Mouse (Mus musculus) limb, embryonic 12.5 days (tissue): ENCODE measurements at regions not wholly inside any gene's neighbourhood (a gene's known extent, or its start where the extent isn't known, plus 50 kb on each side); places are given as distances from the start of the nearest gene placed in this dataset.
A peak's percentile ranks its signal among the peaks of the same experiment; 100 is the strongest.

Experiments used
- ATAC-seq: fragments of 200-750 bp; cut with Nextera tagmentation; 2 replicates; pipeline ENCODE4 v1.8.0; 2017; ENCODE audit warnings: low read depth, moderate TSS enrichment; ENCODE audit not compliant: insufficient number of reproducible peaks, insufficient read depth, low FRiP score, low TSS enrichment
- H3K27ac ChIP-seq: fragments of 300-500 bp; sonication (generic); 2 replicates; pipeline ENCODE4 v1.5.1; 2016; ENCODE audit warnings: mild to moderate bottlenecking, moderate library complexity
- H3K27me3 ChIP-seq: fragments of 300-500 bp; sonication (generic); 2 replicates; pipeline ENCODE4 v1.6.1; 2016; ENCODE audit warnings: mild to moderate bottlenecking, moderate library complexity
- H3K36me3 ChIP-seq: fragments of 300-500 bp; sonication (generic); 2 replicates; pipeline ENCODE4 v1.6.1; 2016; ENCODE audit warnings: mild to moderate bottlenecking, moderate library complexity
- H3K4me1 ChIP-seq: fragments of 300-500 bp; sonication (generic); replicated peaks from 2 replicates; pipeline ENCODE4 v1.6.1; 2016
- H3K4me2 ChIP-seq: fragments of 300-500 bp; sonication (generic); 2 replicates; pipeline ENCODE4 v1.6.1; 2016; ENCODE audit warnings: mild to moderate bottlenecking, moderate library complexity
- H3K4me3 ChIP-seq: fragments of 300-500 bp; sonication (generic); replicated peaks from 2 replicates; pipeline ENCODE4 v1.5.1; 2016; ENCODE audit warnings: mild to moderate bottlenecking
- H3K9ac ChIP-seq: fragments of 300-500 bp; sonication (generic); replicated peaks from 2 replicates; pipeline ENCODE4 v1.6.1; 2016; ENCODE audit warnings: mild to moderate bottlenecking, moderate library complexity
- H3K9me3 ChIP-seq: fragments of 300-500 bp; sonication (generic); 2 replicates; pipeline ENCODE4 v1.6.1; 2016; ENCODE audit warnings: mild to moderate bottlenecking, moderate library complexity
- WGBS: fragments of 180-500 bp; shearing (Covaris S2); methylation state at CpG from one replicate; pipeline ENCODE4 v1.1.7; 2016; 5-methylcytosine and 5-hydroxymethylcytosine counted together

DNA sequence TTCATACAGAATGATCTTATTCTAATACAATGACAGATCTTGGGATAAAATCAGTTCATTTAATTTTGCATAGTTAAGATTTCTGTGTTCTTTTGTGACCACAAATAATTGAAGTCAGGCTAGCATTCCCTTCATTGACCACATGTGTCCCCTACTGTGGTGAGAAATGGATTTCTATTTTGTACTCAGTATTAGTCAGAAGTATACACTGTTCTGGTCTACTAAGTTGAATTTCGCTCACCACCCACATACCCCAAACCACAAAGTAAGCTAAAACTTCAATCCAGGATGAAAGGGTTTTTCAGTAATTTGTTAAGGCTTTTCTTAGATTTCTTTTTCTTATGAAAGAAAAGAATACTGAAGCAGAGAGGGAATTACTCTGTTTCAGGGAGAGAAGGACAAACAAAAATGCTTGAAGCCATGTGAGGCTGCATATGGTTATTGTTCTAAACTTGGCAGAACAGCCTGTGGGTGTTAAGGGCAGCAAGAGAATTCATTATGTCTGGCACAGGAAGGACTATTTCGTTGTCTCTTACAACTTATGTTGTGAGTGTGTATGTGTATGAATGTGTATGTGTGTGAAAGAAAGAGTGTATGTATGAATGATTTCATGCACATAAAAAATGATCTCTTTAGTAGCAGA lies 928.3 kb downstream of the Robo2 start:
- no peaks in the 10 kb centered on the region for H3K4me1 ChIP-seq
- no peak overlapping the region for H3K4me2 ChIP-seq
- H3K9ac ChIP-seq, result no peak overlapping the region
- 85% methylated on average over 2 of the region's 2 CpGs for WGBS
- H3K27me3 ChIP-seq, result no peaks in the 10 kb centered on the region
- ATAC-seq, result no peak
- H3K27ac ChIP-seq, result no peak overlapping the region
- no peaks in the 10 kb centered on the region for H3K36me3 ChIP-seq
- no peak overlapping the region for H3K4me3 ChIP-seq
- no peaks in the 10 kb centered on the region for H3K9me3 ChIP-seq

DNA sequence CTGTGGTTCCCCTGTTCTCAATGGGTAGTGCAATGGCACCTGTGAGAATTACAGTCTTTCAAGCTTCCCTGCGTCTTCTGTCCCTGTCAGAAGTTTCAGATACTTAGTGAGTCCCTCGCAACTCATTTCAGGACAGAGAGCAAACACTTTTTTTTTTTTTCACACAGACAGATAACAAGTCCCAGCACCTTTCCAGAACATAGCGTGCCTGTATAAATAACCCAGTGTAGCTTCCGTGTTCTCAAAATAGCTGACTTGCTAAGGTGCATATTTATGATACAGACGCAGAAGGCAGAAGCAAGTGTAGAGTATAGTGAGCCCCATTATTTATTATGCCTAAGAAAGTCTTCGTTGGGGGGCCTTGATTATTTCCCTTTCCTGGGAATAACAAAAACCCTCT lies 929.4 kb downstream of the Robo2 start:
- Histone ChIP-seq H3K9me3 (no peaks in the 10 kb centered on the region), H3K9ac (no peak overlapping the region), H3K4me3 (no peak overlapping the region), H3K36me3 (no peaks in the 10 kb centered on the region), H3K27me3 (no peaks in the 10 kb centered on the region), H3K4me1 (no peaks in the 10 kb centered on the region), H3K27ac (no peak overlapping the region), H3K4me2 (no peak overlapping the region)
- 71% methylated on average over 6 of the region's 6 CpGs for WGBS
- ATAC-seq, result no peak

DNA sequence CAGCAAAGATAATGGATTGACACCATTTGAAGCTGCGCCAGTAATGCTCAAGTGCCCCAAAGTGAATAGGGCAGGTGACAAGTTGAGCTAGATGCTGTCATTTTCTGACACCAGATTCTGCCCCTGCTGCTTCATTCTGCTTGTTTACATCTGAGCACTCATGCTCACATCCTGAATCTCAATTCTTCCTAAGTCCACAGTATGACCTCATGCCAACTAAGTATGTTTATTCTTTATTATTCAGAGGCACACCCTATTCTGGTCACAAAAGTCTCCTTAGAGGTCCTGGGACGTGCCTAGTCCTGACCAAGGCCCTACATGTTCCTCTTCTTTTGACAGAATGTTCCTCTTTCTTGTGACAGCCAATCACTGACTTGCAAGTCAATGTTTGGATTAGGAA lies 938.1 kb downstream of the Robo2 start:
- Histone ChIP-seq H3K27me3 (no peaks in the 10 kb centered on the region), H3K4me2 (no peak overlapping the region), H3K4me3 (no peak overlapping the region), H3K4me1 (no peaks in the 10 kb centered on the region), H3K36me3 (no peaks in the 10 kb centered on the region), H3K27ac (no peak overlapping the region), H3K9ac (no peak overlapping the region), H3K9me3 (no peaks in the 10 kb centered on the region)
- 84% methylated on average over 2 of the region's 2 CpGs for WGBS
- no peak for ATAC-seq

DNA sequence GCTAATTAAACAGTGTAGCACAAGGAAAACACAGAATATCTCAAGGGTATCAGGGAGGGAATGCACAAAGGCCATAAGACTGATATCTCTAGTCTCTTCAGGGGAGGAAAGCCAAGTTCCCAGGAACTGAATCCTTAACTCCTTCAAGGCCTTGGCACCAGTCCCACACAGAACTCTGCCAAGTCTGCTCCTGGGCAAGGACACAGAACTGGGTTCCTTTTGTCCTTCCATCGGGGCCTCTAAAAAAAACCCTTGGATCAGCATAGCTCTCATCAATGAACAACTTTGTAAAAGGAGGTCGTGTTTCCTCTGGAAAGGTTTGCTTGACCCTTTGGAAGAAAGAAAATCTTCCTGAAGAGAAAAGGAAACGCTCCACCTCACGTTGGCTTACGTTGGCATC lies 940.1 kb downstream of the Robo2 start:
- no peaks in the 10 kb centered on the region for H3K36me3 ChIP-seq
- no peak for ATAC-seq
- no peak overlapping the region for H3K4me3 ChIP-seq
- H3K9me3 ChIP-seq, result no peaks in the 10 kb centered on the region
- H3K4me2 ChIP-seq, result no peak overlapping the region
- H3K4me1 ChIP-seq, result no peaks in the 10 kb centered on the region
- WGBS, result 83% methylated on average over 5 of the region's 5 CpGs
- H3K9ac ChIP-seq, result no peak overlapping the region
- H3K27ac ChIP-seq, result no peak overlapping the region
- no peaks in the 10 kb centered on the region for H3K27me3 ChIP-seq

DNA sequence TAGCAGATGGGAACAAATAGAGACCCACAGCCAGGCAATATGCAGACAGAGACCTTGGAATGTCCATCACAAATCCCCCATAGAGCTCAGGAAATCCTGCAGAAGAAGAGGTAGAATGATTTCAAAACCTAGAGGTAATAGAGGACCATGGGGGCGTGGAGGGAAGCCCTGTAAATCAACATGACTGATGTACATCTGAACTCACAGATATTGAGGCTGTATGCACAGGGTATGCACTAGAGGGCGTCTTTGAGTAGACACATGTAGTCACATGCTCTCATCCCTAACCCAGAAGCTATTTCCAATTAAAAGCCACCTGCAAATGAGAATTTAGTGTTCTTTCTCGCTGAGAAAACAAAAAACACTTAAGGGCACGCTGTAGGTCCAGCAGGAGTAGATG lies 941.1 kb downstream of the Robo2 start:
- no peak overlapping the region for H3K27ac ChIP-seq
- 49% methylated on average over 4 of the region's 4 CpGs for WGBS
- H3K36me3 ChIP-seq, result no peaks in the 10 kb centered on the region
- no peaks in the 10 kb centered on the region for H3K4me1 ChIP-seq
- H3K4me3 ChIP-seq, result no peak overlapping the region
- H3K4me2 ChIP-seq, result no peak overlapping the region
- ATAC-seq, result no peak
- no peaks in the 10 kb centered on the region for H3K9me3 ChIP-seq
- H3K9ac ChIP-seq, result no peak overlapping the region
- H3K27me3 ChIP-seq, result no peaks in the 10 kb centered on the region

DNA sequence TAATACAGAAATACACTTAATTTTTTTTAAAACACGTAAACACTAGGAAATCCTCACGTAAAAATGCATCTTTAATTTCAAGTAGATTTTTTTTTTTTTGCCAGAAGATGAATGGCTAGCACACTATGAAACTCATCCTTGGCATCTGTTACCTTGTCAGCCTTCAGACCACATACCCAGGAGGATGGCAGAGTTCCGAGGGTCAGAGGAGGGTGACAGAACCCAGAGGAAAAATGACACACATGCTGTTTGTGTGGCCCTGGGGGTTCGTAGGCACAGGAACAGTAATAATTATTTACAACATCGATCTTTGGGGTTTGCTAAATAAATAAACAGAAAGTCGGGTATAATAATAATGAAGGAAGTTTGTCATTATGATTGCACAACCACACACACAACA lies 945.3 kb downstream of the Robo2 start:
- Histone ChIP-seq H3K27me3 (no peaks in the 10 kb centered on the region), H3K4me3 (no peak overlapping the region), H3K27ac (no peak overlapping the region), H3K9ac (no peak overlapping the region), H3K4me2 (no peak overlapping the region), H3K4me1 (no peaks in the 10 kb centered on the region), H3K9me3 (no peaks in the 10 kb centered on the region), H3K36me3 (no peaks in the 10 kb centered on the region)
- ATAC-seq, result no peak
- WGBS, result 73% methylated on average over 6 of the region's 6 CpGs

DNA sequence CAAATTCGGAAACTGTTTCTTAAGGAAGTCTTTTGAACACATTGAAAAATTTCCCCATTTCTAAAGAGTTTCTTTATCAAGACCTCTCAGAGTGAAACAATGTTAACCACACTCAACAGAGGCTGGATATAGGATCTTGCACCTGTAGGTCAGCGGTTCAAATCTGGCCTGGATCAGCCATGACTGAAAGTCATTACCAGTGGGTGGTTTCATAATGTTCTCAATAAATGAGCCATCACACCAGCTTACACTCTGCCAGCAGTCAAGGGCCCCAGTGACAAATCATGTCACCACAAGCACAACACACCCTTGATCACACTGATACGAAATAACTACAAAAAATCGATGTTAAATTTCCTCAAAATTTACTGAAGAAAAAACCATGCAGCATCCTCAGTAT lies 949.1 kb downstream of the Robo2 start:
- Histone ChIP-seq H3K4me3 (no peak overlapping the region), H3K9me3 (0 out of 2 replicates have a peak, but pooled peaks cover under 1% of the 10 kb centered on the region), H3K27ac (no peak overlapping the region), H3K9ac (no peak overlapping the region), H3K27me3 (no peaks in the 10 kb centered on the region), H3K4me2 (no peak overlapping the region), H3K4me1 (no peaks in the 10 kb centered on the region), H3K36me3 (no peaks in the 10 kb centered on the region)
- 73% methylated on average over 4 of the region's 4 CpGs for WGBS
- no peak for ATAC-seq

DNA sequence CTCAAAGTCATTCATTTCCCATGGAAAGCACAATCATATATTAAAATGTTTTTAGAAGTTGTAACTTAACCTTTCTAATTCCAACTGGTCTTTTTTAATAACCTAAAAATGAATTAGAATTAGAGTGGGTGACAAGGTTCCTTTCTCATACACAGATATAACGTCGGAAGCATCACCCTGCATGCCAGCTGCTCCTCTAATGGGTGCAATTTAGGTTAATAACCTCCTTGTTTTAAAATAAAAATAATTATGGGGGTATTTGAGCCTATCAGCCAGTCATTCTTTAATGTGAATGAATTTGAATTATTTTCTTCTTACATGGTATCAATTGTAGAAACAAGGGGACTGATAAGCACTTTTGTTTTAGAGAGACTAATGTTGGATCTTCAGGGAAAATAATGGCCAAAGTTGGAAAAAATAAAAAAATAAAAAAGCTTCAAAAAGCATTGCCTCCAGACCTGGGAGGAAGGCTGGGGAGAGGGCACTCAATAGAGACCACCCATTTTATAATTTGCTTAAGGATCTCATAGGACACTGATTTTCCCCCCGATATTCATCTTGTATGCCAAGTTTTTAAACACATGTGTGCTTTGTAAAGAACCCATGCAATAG lies 960.9 kb downstream of the Robo2 start:
- no peaks in the 10 kb centered on the region for H3K9me3 ChIP-seq
- no peak for ATAC-seq
- H3K27me3 ChIP-seq, result no peaks in the 10 kb centered on the region
- H3K36me3 ChIP-seq, result no peaks in the 10 kb centered on the region
- H3K4me1 ChIP-seq, result no peaks in the 10 kb centered on the region
- no peak overlapping the region for H3K9ac ChIP-seq
- H3K4me3 ChIP-seq, result no peak overlapping the region
- H3K4me2 ChIP-seq, result no peak overlapping the region
- no peak overlapping the region for H3K27ac ChIP-seq
- WGBS, result 68% methylated on average over 3 of the region's 3 CpGs

DNA sequence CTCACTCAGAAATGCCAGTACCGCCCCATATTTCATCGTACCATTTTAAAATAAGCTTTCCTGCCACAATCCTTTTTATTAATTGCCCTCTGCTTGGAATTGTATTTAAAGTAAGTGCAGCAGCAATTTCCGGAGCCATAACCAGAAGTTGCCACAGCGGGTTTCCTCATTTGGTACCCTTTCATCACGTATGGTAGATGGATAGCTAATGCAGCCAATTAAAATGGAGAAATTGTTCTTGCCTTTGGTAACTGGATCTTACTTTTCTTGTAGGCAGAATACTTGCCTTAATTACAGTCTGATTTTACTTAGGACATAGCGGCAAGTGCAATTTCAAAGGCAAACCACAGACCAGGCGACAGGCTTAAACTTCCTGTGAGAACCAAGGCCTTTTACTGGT lies 961.8 kb downstream of the Robo2 start:
- Histone ChIP-seq H3K9ac (no peak overlapping the region), H3K27me3 (no peaks in the 10 kb centered on the region), H3K4me1 (no peaks in the 10 kb centered on the region), H3K36me3 (no peaks in the 10 kb centered on the region), H3K4me2 (peak overlapping the region; percentile 23), H3K4me3 (no peak overlapping the region), H3K27ac (peak overlapping the region; percentile 25; the same call in 1 of the 2 replicates), H3K9me3 (no peaks in the 10 kb centered on the region)
- ATAC-seq, result no peak
- WGBS, result 20% methylated on average over 7 of the region's 7 CpGs

DNA sequence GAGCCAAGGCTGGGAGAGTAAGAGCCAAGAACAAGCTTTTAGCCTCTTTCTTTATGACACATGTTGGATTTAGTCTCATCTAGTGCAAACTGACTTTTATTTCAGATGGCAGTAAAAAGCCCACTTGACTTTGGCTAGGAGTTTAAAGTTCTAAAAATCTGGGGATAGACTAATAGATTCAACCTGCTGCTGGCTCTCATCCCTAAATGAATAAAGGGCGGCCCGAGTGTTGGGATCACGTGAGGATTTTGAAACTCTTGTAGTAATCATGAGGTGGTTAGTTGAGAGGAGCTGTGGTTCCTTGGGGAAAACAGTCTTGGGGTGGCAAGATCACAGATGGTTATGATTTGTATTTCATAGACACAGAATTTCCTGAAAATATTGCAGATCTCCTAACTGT lies 975.9 kb downstream of the Robo2 start:
- no peaks in the 10 kb centered on the region for H3K9me3 ChIP-seq
- no peaks in the 10 kb centered on the region for H3K4me1 ChIP-seq
- H3K4me3 ChIP-seq, result no peak overlapping the region
- H3K27ac ChIP-seq, result no peak overlapping the region
- H3K4me2 ChIP-seq, result no peak overlapping the region
- H3K36me3 ChIP-seq, result no peaks in the 10 kb centered on the region
- no peaks in the 10 kb centered on the region for H3K27me3 ChIP-seq
- no peak overlapping the region for H3K9ac ChIP-seq
- 70% methylated on average over 3 of the region's 3 CpGs for WGBS
- ATAC-seq, result no peak

DNA sequence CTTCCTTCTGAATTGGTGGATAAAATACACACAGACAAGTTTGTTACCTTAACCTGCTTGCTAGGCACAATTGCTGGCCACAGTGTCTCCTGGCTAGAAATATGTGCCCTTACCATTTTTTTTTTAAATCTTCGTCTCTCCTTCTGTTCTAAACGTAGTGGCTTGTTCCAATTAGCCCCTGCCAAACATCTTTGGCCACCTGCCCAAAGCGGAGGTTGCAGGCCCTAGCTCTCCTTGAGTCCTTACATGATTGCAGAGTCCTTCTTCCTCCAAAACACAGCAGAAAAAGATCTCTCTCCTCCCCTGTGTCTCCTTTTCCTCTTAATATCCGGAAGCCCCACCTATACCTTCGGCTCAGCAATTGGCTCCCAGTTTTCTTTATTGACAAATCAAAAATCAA lies 986.8 kb downstream of the Robo2 start:
- H3K27ac ChIP-seq, result no peak overlapping the region
- no peaks in the 10 kb centered on the region for H3K36me3 ChIP-seq
- no peak overlapping the region for H3K4me3 ChIP-seq
- H3K9me3 ChIP-seq, result no peaks in the 10 kb centered on the region; the same call in none of the 2 replicates
- no peaks in the 10 kb centered on the region for H3K27me3 ChIP-seq
- H3K9ac ChIP-seq, result no peak overlapping the region
- no peak overlapping the region for H3K4me2 ChIP-seq
- H3K4me1 ChIP-seq, result no peaks in the 10 kb centered on the region
- 74% methylated on average over 5 of the region's 5 CpGs for WGBS
- ATAC-seq, result no peak

DNA sequence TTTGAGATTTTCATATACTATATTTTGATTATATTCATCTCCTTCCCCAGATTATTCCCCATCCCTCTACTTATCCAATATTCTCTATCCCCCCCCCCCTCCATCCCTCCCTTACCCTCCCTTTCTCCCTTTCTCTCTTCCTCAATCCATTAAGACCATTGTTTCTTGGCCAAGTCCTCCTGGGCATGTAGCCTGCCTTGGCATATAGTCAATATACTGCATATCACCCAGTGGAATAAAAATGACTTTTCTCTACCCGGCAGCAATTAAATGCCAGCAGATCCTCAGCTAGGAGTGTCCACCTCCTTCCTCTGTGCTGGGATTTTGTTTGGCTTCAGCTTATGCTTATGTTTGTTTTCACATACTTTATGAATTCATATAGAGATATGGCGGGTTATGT lies 987.3 kb downstream of the Robo2 start:
- Histone ChIP-seq H3K4me1 (no peaks in the 10 kb centered on the region), H3K4me2 (no peak overlapping the region), H3K27ac (no peak overlapping the region), H3K9ac (no peak overlapping the region), H3K9me3 (no peaks in the 10 kb centered on the region; the same call in none of the 2 replicates), H3K4me3 (no peak overlapping the region), H3K27me3 (no peaks in the 10 kb centered on the region), H3K36me3 (no peaks in the 10 kb centered on the region)
- WGBS, result 91% methylated on average over 2 of the region's 2 CpGs
- no peak for ATAC-seq
